Mouse (Mus musculus) lung, postnatal 36 days (tissue): ENCODE measurements at regions not wholly inside any gene's neighbourhood (a gene's known extent, or its start where the extent isn't known, plus 50 kb on each side); places are given as distances from the start of the nearest gene placed in this dataset.

Experiments
- DNase-seq: peaks from one replicate; pipeline ENCODE4 v3.0.0; 2022; ENCODE audit warnings: mixed read lengths

GRCm38 (mm10) chr13:28563585-28563984, 306.3 kb downstream of the Gm11361 start:
- DNase-seq: no peak

GRCm38 (mm10) chr13:28560081-28560480, 302.8 kb downstream of the Gm11361 start:
- DNase-seq: no peak

GRCm38 (mm10) chr13:28557032-28557570, 299.8 kb downstream of the Gm11361 start:
- DNase-seq: no peak

GRCm38 (mm10) chr13:28556385-28556938, 299.1 kb downstream of the Gm11361 start:
- no peak for DNase-seq

GRCm38 (mm10) chr13:28554143-28554830, 297.0 kb downstream of the Gm11361 start:
- DNase-seq: no peak

- DNase-seq: no peak
These were observed 295.8 kb downstream of the Gm11361 start for GRCm38 (mm10) chr13:28552974-28553750.

GRCm38 (mm10) chr13:28551555-28551954, 294.2 kb downstream of the Gm11361 start:
- DNase-seq: peak; percentile 46

- DNase-seq: no peak
These were observed 288.5 kb downstream of the Gm11361 start for GRCm38 (mm10) chr13:28545797-28546196.

GRCm38 (mm10) chr13:28545337-28545736, 288.0 kb downstream of the Gm11361 start:
- DNase-seq: no peak

- no peak for DNase-seq
These were observed 287.5 kb downstream of the Gm11361 start for GRCm38 (mm10) chr13:28544819-28545180.

GRCm38 (mm10) chr13:28544003-28544818, 286.9 kb downstream of the Gm11361 start:
- DNase-seq: peak; percentile 28

GRCm38 (mm10) chr13:28541607-28542006, 284.3 kb downstream of the Gm11361 start:
- DNase-seq: no peak

- no peak for DNase-seq
These were observed 275.8 kb downstream of the Gm11361 start for GRCm38 (mm10) chr13:28533080-28533479.

GRCm38 (mm10) chr13:28532278-28532677, 274.9 kb downstream of the Gm11361 start:
- DNase-seq: peak; percentile 81

GRCm38 (mm10) chr13:28531534-28531999, 274.2 kb downstream of the Gm11361 start:
- peak; percentile 62 for DNase-seq

- no peak for DNase-seq
These were observed 273.6 kb downstream of the Gm11361 start for GRCm38 (mm10) chr13:28530947-28531346.

GRCm38 (mm10) chr13:28528898-28529511, 271.7 kb downstream of the Gm11361 start:
- no peak for DNase-seq

GRCm38 (mm10) chr13:28526299-28526698, 269.0 kb downstream of the Gm11361 start:
- no peak for DNase-seq

GRCm38 (mm10) chr13:28524411-28524810, 267.1 kb downstream of the Gm11361 start:
- no peak for DNase-seq

GRCm38 (mm10) chr13:28520127-28520482, 262.8 kb downstream of the Gm11361 start:
- no peak for DNase-seq

GRCm38 (mm10) chr13:28519383-28520126, 262.2 kb downstream of the Gm11361 start:
- DNase-seq: peak; percentile 61

GRCm38 (mm10) chr13:28517161-28517560, 259.8 kb downstream of the Gm11361 start:
- no peak for DNase-seq
